Mouse (Mus musculus) heart, adult 2 months (tissue): ENCODE results near the gene Hmg20a. TPM values are rescaled to one million over a fixed set of nuclear protein-coding genes. Genes with fewer than 3 reads are reported as not detected.

Source experiments
- DNase-seq, 2 experiments: peaks; one replicate each; pipeline ENCODE4 v3.0.0; 2021
- H3K27ac ChIP-seq: fragments of 200-600 bp; 2 replicates; pipeline ENCODE4 v1.8.1; 2022
- H3K27me3 ChIP-seq: fragments of 200-500 bp; 2 replicates; pipeline ENCODE4 v1.6.1; 2012; ENCODE audit warnings: mild to moderate bottlenecking, low read length, inconsistent platforms, mixed read lengths; ENCODE audit not compliant: control insufficient read depth, insufficient read depth
- H3K36me3 ChIP-seq: fragments of 200-500 bp; 2 replicates; pipeline ENCODE4 v1.6.1; 2012; ENCODE audit warnings: low read length, inconsistent platforms; ENCODE audit not compliant: control insufficient read depth, insufficient read depth
- H3K4me1 ChIP-seq: fragments of 200-500 bp; 2 replicates; pipeline ENCODE4 v1.6.1; 2011; ENCODE audit warnings: low read length; ENCODE audit not compliant: control insufficient read depth, insufficient read depth
- H3K4me3 ChIP-seq: fragments of 200-600 bp; 2 replicates; pipeline ENCODE4 v1.8.1; 2022
- H3K79me2 ChIP-seq: fragments of 200-500 bp; replicated peaks from 2 replicates; pipeline ENCODE4 v1.6.1; 2012; ENCODE audit warnings: mild to moderate bottlenecking, inconsistent platforms, low read length, moderate library complexity, mixed read lengths; ENCODE audit not compliant: control insufficient read depth, insufficient read depth
- H3K9ac ChIP-seq: fragments of 200-500 bp; 2 replicates; pipeline ENCODE4 v1.6.1; 2012; ENCODE audit warnings: low read depth, mild to moderate bottlenecking, control low read depth, inconsistent platforms, low read length, mixed read lengths
- CTCF ChIP-seq: fragments of 200-600 bp; IDR thresholded peaks from 2 replicates; pipeline ENCODE4 v1.8.1; 2022; ENCODE audit warnings: antibody characterized with exemption, mild to moderate bottlenecking, moderate library complexity
- EP300 ChIP-seq: fragments of 200-500 bp; IDR thresholded peaks from 2 replicates; pipeline ENCODE4 v1.6.1; 2011; ENCODE audit warnings: low read depth, low read length, control low read depth; ENCODE audit not compliant: insufficient read depth
- POLR2A ChIP-seq: fragments of 200-500 bp; IDR thresholded peaks from 2 replicates; pipeline ENCODE4 v1.6.1; 2011; ENCODE audit warnings: mild to moderate bottlenecking, low read depth, low read length, control low read depth; ENCODE audit not compliant: insufficient read depth
- WGBS: fragments of 180-500 bp; shearing (Covaris S2); methylation state at CpG from one replicate; pipeline ENCODE4 v1.1.7; 2018; 5-methylcytosine and 5-hydroxymethylcytosine counted together
- intact Hi-C: fragments of 180-260 bp; cut with DNase I; formaldehyde crosslinking; loops from one replicate; pipeline ENCODE4 v1.15.1; 2025
- polyA plus RNA-seq: library from polyadenylated mRNA; depleted of rRNA; stranded (reverse); fragments of >200 nt; gene quantifications from 2 replicates; pipeline ENCODE4 v1.2.3, GENCODE M21; 2012
- total RNA-seq, 2 experiments: library from RNA; stranded (reverse); gene quantifications; 2 replicates each; pipeline ENCODE4 v1.2.3; 2021

Gene Hmg20a
- total and polyA plus RNA-seq, 3 experiments = 18.0 to 19.4 (median 18.6) TPM

DNA sequence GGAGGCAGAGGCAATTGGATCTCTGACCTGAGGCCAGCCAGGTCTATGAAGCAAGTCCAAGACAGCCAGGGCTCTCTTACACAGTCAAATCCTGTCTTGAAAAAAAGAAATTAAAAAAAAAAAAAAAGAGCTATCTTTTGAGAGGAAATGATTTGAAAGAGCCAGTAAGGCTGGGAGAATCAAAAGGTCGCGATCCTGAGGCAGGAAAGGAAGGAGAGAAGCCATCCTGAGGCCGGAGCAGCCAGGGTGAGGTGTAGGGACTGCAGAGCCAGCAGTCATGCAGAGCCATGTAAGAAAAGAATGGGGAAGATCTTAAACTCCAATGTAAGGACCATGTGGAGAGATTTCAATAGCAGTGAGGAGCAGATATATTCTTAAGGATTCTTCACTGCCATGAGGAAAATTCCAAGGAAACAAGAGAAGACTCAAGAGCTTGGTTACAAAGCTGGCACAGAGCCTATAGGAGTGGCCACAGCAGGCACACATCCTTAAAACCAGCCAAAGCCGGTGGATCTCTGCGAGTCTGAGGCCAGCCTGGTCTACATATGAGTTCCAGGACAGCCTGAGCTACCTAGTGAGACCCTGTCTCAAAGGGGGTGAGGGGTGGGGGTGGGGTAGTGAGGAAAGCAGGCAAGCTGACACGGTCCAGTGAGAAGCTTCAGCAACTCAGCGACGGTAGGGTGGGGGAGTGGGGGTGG is 82.6 kb downstream of the Hmg20a start:
- H3K27me3 ChIP-seq = no peaks in the 10 kb centered on the region
- intact Hi-C loops = no loop called here
- DNase-seq = no peak
- H3K4me3 ChIP-seq = no peak overlapping the region
- H3K4me1 ChIP-seq = peaks cover 43% of the 10 kb centered on the region
- WGBS = 45% methylated on average over 8 of the region's 8 CpGs
- H3K9ac ChIP-seq = no peak overlapping the region
- H3K27ac ChIP-seq = peak overlapping the region; percentile 92
- TF ChIP-seq CTCF = no peak
- no peak for TF ChIP-seq EP300
- TF ChIP-seq POLR2A = no peak
- H3K36me3 ChIP-seq = peaks cover 25% of the 10 kb centered on the region
- no peaks in the 10 kb centered on the region for H3K79me2 ChIP-seq

DNA sequence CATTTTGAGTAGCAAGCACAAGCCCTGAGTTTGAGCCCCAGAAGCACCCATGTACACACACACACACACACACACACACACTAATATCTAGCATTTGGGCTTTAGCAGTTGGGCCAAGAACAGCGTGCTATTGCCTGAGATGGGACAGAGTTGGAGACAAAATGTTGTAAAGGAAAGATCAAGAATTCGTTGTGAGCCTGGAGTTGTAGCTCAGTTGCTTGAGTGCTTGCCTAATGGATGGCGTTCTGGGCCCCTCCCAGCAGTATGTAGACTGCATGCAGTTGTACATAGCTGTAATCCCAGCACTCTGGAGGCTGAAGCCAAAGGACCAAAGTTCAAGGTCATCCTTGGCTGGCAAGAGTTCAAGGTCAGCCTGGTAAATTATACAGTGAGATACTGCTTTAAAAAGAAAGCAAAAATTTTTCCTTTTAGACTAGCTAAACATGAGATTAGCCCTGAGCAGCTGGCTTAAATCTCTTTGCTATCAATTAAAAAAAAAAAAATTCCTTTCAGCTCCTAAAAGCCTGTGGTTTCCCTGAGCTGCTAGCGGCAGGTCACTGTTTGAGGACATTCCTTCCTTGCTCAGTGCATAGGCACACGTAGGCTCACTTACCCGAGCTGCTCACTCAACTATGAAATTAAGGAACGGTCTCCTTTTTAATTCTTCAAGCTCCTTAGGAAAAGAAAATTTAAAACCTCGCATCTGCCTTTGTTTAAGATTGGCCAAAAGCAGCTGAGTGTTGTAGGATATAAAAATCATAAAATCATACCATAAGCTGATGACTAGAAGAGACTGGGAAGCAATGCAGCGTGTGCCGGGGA is 83.5 kb downstream of the Hmg20a start:
- 20% methylated on average over 10 of the region's 10 CpGs for WGBS
- H3K9ac ChIP-seq = 0 out of 2 replicates have a peak overlapping the region, but pooled peaks have one; percentile 24
- H3K36me3 ChIP-seq = peaks cover 22% of the 10 kb centered on the region
- H3K27ac ChIP-seq = peak overlapping the region; percentile 92
- peaks cover 39% of the 10 kb centered on the region for H3K4me1 ChIP-seq
- TF ChIP-seq POLR2A (no peak), EP300 (no peak), CTCF (no peak)
- peak in 1 of 2 experiments; percentile 37 for DNase-seq
- H3K27me3 ChIP-seq = no peaks in the 10 kb centered on the region
- no peaks in the 10 kb centered on the region for H3K79me2 ChIP-seq
- intact Hi-C loops = no loop called here
- H3K4me3 ChIP-seq = peak overlapping the region; percentile 5

DNA sequence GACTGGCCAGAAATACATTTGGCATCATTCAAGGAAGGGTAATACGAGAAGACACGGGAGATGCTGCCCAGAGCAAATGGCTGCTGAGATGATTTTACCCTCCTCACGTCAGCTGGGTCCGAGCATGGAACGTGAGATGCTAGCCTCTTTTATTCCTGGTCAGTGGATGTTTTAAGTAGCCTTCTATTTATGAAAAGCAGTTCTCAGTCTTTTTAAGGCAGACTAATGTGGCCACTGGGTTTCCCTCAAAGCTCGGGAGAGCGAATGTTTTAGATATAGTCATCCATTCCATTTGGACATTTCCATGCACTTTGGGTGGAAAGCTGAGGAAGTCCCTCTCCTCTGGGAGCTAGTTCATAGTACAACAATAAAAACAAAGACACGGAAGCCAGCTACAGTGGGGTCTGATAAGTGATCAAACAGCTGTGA is 84.1 kb downstream of the Hmg20a start:
- Histone ChIP-seq H3K4me1 (peaks cover 36% of the 10 kb centered on the region), H3K36me3 (peaks cover 16% of the 10 kb centered on the region), H3K27ac (peak overlapping the region; percentile 92), H3K79me2 (no peaks in the 10 kb centered on the region), H3K4me3 (peak overlapping the region; percentile 5), H3K27me3 (no peaks in the 10 kb centered on the region), H3K9ac (0 out of 2 replicates have a peak overlapping the region, but pooled peaks have one; percentile 24)
- TF ChIP-seq EP300 = no peak
- peak; percentile 54; the same call in 1 of the 2 replicates for TF ChIP-seq POLR2A
- intact Hi-C loops = no loop called here
- DNase-seq = peak; percentile 55
- 13% methylated on average over 8 of the region's 8 CpGs for WGBS

DNA sequence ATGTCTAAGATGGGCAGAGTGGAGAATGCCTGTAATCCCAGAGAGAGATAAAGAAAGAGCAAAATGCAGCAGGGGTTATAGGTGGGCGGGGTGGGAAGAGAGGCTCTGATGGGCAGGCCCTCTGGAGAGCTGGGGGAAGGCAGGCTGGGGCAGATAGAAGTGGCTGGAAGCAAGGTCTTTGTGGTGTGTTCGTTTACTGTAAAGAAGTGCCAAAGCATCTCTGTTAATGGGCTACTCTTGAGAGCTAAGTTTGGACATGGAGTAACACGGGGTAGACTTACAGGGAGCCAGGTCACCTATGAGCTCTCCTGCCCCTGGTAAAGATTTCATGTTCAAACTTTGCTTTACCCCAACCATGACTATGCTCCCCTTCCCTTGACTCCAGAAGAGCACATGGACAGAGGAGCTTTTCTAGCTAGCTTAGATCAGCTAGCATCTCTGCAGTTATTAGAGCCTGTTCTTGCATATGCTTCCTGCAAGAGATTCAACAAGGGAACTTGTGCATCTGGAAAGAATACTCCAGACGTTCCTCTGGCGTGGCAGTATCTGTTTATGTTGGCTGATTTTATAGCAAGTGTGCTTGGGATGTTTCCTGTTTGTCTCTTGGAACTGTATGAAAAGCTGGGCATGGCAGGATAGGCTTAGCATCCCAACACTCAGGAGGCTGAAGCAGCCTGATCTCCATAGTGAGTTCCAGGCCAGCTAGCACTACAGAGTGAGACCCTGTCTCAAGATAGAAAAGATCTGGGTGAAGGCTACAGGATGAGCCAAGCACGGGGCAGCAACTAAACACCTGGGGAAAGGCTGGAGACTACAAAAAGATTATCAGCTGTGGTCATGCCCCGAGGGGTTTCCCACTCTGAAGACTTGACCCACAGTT is 85.5 kb downstream of the Hmg20a start:
- Histone ChIP-seq H3K4me1 (peaks cover 33% of the 10 kb centered on the region), H3K79me2 (no peaks in the 10 kb centered on the region), H3K9ac (no peak overlapping the region), H3K36me3 (peaks cover 12% of the 10 kb centered on the region), H3K4me3 (no peak overlapping the region), H3K27me3 (no peaks in the 10 kb centered on the region), H3K27ac (peak overlapping the region; percentile 92)
- TF ChIP-seq POLR2A (peak; percentile 19; the same call in 1 of the 2 replicates), EP300 (no peak)
- DNase-seq = peak in 1 of 2 experiments; percentile 38
- intact Hi-C loops = no loop called here
- 39% methylated on average over 7 of the region's 7 CpGs for WGBS

DNA sequence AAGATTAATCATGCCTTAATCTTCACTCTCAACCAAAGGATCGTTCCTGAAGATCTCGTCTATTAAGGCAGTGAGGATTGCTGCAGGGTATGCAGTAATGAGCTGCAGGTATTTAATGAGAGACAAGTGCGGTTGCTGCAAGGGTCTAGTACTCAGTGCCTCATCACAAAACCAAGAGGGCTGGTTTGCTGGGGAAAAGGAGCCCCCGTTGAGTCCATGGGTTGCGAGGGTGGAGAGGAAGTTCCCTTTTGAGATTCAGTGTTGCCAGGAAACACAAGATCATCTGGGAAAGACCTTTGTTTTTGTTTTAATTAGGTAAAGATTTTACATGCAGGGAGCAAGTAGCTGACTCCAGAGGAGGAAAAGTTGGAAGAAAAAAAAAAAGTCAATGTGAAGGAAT is 86.1 kb downstream of the Hmg20a start:
- DNase-seq = no peak
- peaks cover 12% of the 10 kb centered on the region for H3K36me3 ChIP-seq
- 53% methylated on average over 5 of the region's 5 CpGs for WGBS
- H3K27ac ChIP-seq = peak overlapping the region; percentile 92
- no peaks in the 10 kb centered on the region for H3K79me2 ChIP-seq
- no peak overlapping the region for H3K4me3 ChIP-seq
- intact Hi-C loops = no loop called here
- no peaks in the 10 kb centered on the region for H3K27me3 ChIP-seq
- H3K4me1 ChIP-seq = peaks cover 39% of the 10 kb centered on the region
- no peak for TF ChIP-seq EP300
- no peak for TF ChIP-seq POLR2A
- TF ChIP-seq CTCF = no peak
- H3K9ac ChIP-seq = no peak overlapping the region
